Mouse (Mus musculus) adrenal gland, adult 2 months (tissue): ENCODE measurements around the gene Cmc1. TPM values are rescaled to one million over a fixed set of nuclear protein-coding genes. Genes with fewer than 3 reads are reported as not detected.

ENCODE experiments used
- DNase-seq: peaks from one replicate; pipeline ENCODE4 v3.0.0; 2021
- long read RNA-seq: library from polyadenylated mRNA; stranded (forward); transcript quantifications from one replicate; pipeline ENCODE4 v2.0.0, GENCODE M21; 2021
- polyA plus RNA-seq: library from polyadenylated mRNA; depleted of rRNA; stranded (reverse); fragments of >200 nt; gene quantifications from 2 replicates; pipeline ENCODE4 v1.2.3, GENCODE M21; 2012; rRNA removed
- total RNA-seq, 2 experiments: library from RNA; stranded (reverse); gene quantifications; 2 replicates each; pipeline ENCODE4 v1.2.3; 2021

Gene Cmc1
- total RNA-seq (10 to 100 TPM; 27.2 to 32.6 TPM), polyA plus RNA-seq (1.4 and 1.9 TPM in 2 replicates)
- long read RNA-seq, transcript Cmc1-201 (4 exons, 1,169 nt) = major isoform, 12 of 18 reads
- long read RNA-seq, partial matches to known transcripts = 3 of 18 reads
- long read RNA-seq, other reads (novel, unspliced or antisense) = 3 of 18 reads

GRCm38 (mm10) chr9:118149407-118150402 lies at the start of gene Cmc1:
Gene Cmc1 (minus strand): TSS chr9:118150177.
- DNase-seq = peak; percentile 98

GRCm38 (mm10) chr9:118198557-118198956 lies 48.6 kb upstream of the Cmc1 start:
- DNase-seq = no peak

- DNase-seq = no peak
Measured at GRCm38 (mm10) chr9:118196661-118197390, 46.8 kb upstream of the Cmc1 start.

GRCm38 (mm10) chr9:118193263-118193662 lies 43.3 kb upstream of the Cmc1 start:
- DNase-seq = no peak

- no peak for DNase-seq
Measured at GRCm38 (mm10) chr9:118191276-118191675, 41.3 kb upstream of the Cmc1 start.

GRCm38 (mm10) chr9:118188374-118188773 lies 38.4 kb upstream of the Cmc1 start:
- no peak for DNase-seq

GRCm38 (mm10) chr9:118187420-118187819 lies 37.4 kb upstream of the Cmc1 start:
- no peak for DNase-seq

GRCm38 (mm10) chr9:118186776-118187175 lies 36.8 kb upstream of the Cmc1 start:
- no peak for DNase-seq

- no peak for DNase-seq
Measured at GRCm38 (mm10) chr9:118179136-118180025, 29.4 kb upstream of the Cmc1 start.

- no peak for DNase-seq
Measured at GRCm38 (mm10) chr9:118176687-118177086, 26.7 kb upstream of the Cmc1 start.

- DNase-seq = no peak
Measured at GRCm38 (mm10) chr9:118175411-118175810, 25.4 kb upstream of the Cmc1 start.

- no peak for DNase-seq
Measured at GRCm38 (mm10) chr9:118173086-118173485, 23.1 kb upstream of the Cmc1 start.

- peak; percentile 14 for DNase-seq
Measured at GRCm38 (mm10) chr9:118168544-118168943, 18.6 kb upstream of the Cmc1 start.

GRCm38 (mm10) chr9:118167606-118168005 lies 17.6 kb upstream of the Cmc1 start:
- DNase-seq = no peak

GRCm38 (mm10) chr9:118161536-118161935 lies 11.6 kb upstream of the Cmc1 start:
- no peak for DNase-seq

GRCm38 (mm10) chr9:118159936-118160335 lies 10.0 kb upstream of the Cmc1 start:
- peak; percentile 48 for DNase-seq

GRCm38 (mm10) chr9:118158201-118158600 lies 8.2 kb upstream of the Cmc1 start:
- DNase-seq = no peak

GRCm38 (mm10) chr9:118157234-118157633 lies 7.3 kb upstream of the Cmc1 start:
- no peak for DNase-seq

- no peak for DNase-seq
Measured at GRCm38 (mm10) chr9:118154666-118155065, 4.7 kb upstream of the Cmc1 start.

GRCm38 (mm10) chr9:118151221-118151507 lies 1.2 kb upstream of the Cmc1 start:
- no peak for DNase-seq

GRCm38 (mm10) chr9:118150429-118151220 lies 648 bp upstream of the Cmc1 start:
- DNase-seq = peak; percentile 11
